Mouse (Mus musculus) right cerebral cortex, postnatal 10 days (tissue): ENCODE measurements around the gene Slc38a5.

Experiments
- DNase-seq, 2 experiments: peaks; one replicate each; pipeline ENCODE4 v3.0.0; 2021; ENCODE audit warnings: low spot score in 2 of 2

Gene Slc38a5

GRCm38 (mm10) chrX:8271083-8271820, at the start of gene Slc38a5:
Gene Slc38a5 (plus strand): TSS chrX:8271133.
- no peak for DNase-seq

GRCm38 (mm10) chrX:8222296-8222677, 48.6 kb upstream of the Slc38a5 start:
- DNase-seq: peak; percentile 52 to 73

GRCm38 (mm10) chrX:8222678-8223421, 48.1 kb upstream of the Slc38a5 start:
- DNase-seq: peak; percentile 34 to 42

GRCm38 (mm10) chrX:8223473-8223872, 47.5 kb upstream of the Slc38a5 start:
- no peak for DNase-seq

- no peak for DNase-seq
Measured at GRCm38 (mm10) chrX:8230272-8230671, 40.7 kb upstream of the Slc38a5 start.

- no peak for DNase-seq
Measured at GRCm38 (mm10) chrX:8233602-8234001, 37.3 kb upstream of the Slc38a5 start.

- no peak for DNase-seq
Measured at GRCm38 (mm10) chrX:8236704-8237103, 34.2 kb upstream of the Slc38a5 start.

- DNase-seq: no peak
Measured at GRCm38 (mm10) chrX:8238804-8239395, 32.0 kb upstream of the Slc38a5 start.

- no peak for DNase-seq
Measured at GRCm38 (mm10) chrX:8247680-8248079, 23.3 kb upstream of the Slc38a5 start.

- no peak for DNase-seq
Measured at GRCm38 (mm10) chrX:8248542-8249120, 22.3 kb upstream of the Slc38a5 start.

- DNase-seq: no peak
Measured at GRCm38 (mm10) chrX:8251789-8252333, 19.1 kb upstream of the Slc38a5 start.

- peak; percentile 83 to 89 for DNase-seq
Measured at GRCm38 (mm10) chrX:8252334-8253285, 18.3 kb upstream of the Slc38a5 start, which contains the start of gene Ftsj1. Gene Ftsj1 (minus strand): TSS chrX:8252406.

GRCm38 (mm10) chrX:8253711-8254110, 17.2 kb upstream of the Slc38a5 start:
- no peak for DNase-seq

GRCm38 (mm10) chrX:8255807-8256206, 15.1 kb upstream of the Slc38a5 start:
- no peak for DNase-seq

- no peak for DNase-seq
Measured at GRCm38 (mm10) chrX:8259478-8259877, 11.5 kb upstream of the Slc38a5 start.

GRCm38 (mm10) chrX:8263156-8263804, 7.7 kb upstream of the Slc38a5 start:
- no peak for DNase-seq

GRCm38 (mm10) chrX:8264222-8264621, 6.7 kb upstream of the Slc38a5 start:
- DNase-seq: no peak

- DNase-seq: no peak
Measured at GRCm38 (mm10) chrX:8272000-8272399, 1.1 kb downstream of the Slc38a5 start.

- DNase-seq: no peak
Measured at GRCm38 (mm10) chrX:8274056-8274455, 3.1 kb downstream of the Slc38a5 start.

GRCm38 (mm10) chrX:8288621-8289020, 17.7 kb downstream of the Slc38a5 start:
- no peak for DNase-seq
